Mouse (Mus musculus) right cerebral cortex, postnatal 14 days (tissue): ENCODE measurements around the gene Slc22a1.

Experiments used
- DNase-seq: peaks from one replicate; pipeline ENCODE4 v3.0.0; 2022

Slc22a1 gene

DNA sequence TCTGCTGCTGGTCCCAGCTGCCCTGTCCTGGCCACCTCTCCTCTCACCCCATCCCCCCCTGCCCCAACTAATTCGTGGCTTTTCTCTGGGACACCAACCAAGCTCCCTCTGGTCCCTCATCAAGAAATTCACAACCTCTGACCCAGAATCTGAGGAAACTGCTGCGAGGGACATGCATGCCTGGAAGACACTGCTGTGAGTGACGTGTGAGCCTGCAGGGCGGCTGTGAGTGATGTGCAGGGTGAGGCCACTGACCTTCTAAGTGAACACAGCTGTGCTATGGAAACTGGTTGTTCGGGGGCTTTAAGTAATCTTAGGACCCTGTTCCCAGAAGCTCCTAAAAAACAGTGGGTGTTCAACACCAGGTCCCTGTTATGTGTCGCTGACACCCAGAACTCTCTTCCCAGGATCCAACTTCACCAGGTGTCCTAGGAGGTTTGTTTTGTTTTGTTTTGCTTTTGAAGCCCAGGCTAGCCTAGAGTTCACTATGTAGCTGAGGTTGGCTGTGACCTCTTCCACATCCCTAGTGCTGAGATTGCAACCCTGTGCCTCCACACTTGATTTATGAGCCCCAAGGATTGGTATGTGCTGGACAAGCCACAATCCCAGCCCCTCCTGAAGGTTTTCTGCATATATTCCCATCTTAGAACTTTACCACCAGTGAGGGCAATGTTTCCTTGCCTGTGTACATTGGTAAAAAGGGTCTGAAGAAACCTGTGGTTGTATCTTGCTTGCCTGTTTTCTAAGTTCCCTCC lies 44.5 kb downstream of the Slc22a1 start:
- DNase-seq: no peak

DNA sequence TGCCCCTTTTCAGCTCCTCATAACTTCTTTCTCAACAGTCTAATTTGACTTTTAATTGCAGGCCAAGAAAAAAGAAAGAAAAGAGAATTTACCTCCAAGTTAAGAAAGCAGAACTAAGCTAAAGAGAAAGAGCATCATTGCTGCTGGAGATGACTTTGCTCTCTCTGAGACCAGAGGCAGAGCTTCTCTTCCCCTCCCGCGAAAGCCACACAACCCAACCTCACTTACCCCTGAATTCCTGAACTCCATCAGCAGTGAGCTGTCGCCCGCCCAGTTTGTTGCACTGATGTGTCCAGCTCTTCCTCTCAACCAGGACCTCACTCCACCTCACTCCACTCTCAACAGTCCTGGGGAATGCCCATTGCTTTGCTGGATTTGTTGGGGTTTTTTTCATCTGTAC lies 47.6 kb downstream of the Slc22a1 start:
- DNase-seq: no peak

DNA sequence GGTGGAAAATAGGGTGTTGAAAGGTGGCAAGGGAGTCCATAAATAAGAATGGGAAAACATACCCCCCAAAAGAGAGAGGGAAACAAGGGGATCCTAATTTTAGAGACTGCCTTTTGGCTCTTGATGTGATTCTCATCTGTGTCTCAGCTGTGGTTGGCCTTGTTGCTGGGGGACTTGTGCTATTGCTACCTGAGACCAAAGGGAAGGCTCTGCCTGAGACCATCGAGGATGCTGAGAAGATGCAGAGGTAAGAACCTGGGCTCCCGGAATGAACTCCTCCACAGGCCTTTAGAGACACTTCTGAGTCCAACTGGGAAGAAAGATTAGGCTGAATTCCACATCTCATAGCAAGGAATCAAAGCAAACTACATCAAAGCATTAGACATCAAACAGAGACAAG lies 56.0 kb downstream of the Slc22a1 start:
- no peak for DNase-seq

DNA sequence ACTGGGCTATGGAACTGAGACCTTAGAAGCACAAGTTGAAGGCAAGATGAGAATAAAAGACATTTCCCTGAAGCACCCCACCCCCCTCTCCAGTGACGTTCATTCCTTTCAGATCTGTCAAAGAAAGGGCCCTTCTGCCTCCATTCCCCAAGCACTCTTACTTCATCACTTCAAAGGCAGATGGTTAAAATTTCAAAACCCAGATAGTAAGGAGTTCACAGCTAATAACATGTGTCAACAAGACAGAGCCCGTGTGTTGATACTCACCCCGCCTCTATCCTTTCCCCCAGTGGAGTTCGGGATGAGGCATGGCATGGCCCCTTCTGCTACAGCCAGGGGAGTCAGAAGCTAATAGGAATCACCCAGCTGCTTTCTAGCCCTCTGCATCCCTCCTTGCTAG lies 60.2 kb downstream of the Slc22a1 start:
- DNase-seq: no peak

DNA sequence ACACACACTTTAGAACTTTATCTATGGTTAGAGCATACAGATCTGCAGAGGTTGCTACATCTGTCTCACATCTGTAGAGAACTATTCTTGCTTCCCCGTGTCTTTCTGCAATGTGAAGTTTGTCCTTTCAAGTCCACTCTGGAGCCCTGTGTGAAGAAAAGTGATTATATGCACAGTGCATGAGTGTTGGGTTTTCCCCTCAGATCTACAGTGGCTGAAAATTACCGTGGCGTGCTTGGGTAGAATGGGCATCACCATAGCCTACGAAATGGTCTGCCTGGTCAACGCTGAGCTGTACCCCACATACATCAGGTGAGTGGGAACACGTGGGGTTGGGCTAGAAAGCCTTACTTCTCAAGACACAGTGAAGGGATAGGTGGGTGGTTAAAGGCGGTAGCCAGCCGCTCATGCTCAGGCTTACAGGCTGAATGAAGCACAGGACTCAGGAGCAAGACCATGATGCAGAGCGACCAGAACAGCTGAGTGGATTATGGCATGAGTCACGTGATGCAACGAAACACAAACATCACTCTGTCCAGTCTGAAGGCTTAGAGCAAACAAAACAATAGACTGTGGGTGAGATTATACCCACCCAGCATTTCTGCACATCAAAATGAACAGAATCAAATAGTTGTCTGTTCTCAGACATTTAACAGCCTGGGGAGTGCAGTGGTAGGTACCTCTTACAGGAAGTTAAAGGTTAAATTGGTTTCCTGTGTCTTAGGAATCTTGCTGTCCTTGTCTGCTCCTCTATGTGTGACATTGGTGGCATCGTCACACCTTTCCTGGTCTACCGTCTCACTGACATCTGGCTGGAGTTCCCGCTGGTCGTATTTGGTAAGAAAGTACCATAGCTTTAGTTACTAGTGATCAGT lies 60.9 kb downstream of the Slc22a1 start:
- DNase-seq: no peak

DNA sequence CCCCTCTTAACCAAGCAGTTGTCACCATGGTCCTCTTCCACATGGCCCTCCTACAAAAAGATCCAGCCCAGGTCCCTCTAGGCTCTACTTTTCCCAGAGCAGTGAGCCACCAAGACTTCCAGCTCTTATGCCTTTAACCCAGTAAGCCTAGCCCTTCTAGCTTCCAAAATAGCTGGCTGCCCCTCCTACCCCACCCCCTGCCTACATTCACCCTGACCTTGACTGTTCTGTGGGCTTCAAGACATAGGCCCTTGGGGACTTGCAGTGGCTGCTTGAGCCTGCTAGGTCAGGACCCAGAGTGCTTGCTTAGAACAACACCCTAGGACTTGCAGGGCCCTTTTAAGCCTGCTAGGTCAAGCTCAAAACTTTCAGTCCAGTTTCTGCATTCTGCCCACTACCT lies 68.4 kb downstream of the Slc22a1 start:
- DNase-seq: no peak

DNA sequence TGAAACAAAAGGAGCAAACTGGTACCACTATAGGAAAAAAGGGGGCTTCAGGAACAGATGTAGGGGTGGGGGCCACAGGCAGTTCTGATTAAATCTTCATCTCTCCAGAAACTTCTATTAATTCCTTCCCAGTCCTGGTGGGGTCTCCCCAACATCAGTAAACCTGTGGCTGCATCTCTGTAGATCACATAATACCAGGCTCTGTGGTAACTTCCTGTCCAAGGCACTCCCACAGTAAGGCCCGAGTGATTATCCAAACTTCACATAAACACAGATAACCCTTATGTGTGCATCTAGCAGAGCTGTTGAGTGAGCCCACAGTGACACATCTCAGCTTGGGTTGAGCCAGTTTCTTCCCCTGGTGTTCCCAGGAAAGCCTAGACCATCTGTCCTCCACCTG lies 69.0 kb downstream of the Slc22a1 start:
- DNase-seq: no peak
